Mouse (Mus musculus) hindlimb bud, embryonic 11.5 days (tissue): ENCODE results near the gene Sag.

Experiments
- DNase-seq: peaks from one replicate; pipeline ENCODE4 v3.0.0-alpha.2; 2012; ENCODE audit warnings: low read depth, low spot score; ENCODE audit errors: extremely low spot score

Sag gene

GRCm38 (mm10) chr1:87853601-87854361 lies 50.3 kb downstream of the Sag start:
- DNase-seq, result no peak

DNA sequence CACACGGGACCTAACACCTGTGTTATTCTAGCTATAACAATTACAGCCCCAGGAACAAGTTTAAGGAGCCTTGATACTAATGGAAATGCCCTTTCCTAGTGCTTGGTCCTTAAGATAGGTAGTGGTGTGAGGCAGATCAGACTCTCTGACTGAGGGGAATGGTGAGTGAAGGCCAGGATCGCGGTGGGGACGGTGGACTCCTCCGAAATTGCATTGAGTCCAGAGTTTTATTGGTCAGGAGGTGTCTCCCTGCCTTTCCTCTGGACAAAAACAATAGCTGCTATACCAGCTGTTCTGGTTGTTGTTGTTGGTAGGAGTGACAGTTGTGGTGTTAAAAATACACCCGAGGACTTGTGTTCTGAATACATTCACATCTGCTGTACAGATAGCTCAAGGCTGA lies 50.9 kb downstream of the Sag start:
- DNase-seq, result no peak

DNA sequence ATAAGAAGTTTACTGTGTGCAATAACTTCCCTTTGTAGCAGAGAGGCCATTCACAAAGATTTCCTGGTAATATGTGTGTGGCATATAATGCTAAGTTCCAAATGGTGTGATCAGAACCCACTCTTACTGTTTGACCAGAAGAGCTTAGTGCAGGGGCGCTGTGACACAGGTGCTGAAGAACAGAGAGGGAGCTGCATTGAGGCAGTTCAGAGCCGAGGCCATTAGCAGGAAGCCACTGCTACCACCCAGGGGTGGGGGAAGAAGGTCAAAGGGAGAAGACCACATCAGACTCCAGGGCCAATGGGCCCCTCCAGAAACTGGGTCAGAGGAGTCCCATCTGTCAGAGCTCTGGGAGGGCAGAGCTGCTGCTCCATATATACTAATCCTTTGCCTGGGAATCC lies 51.4 kb downstream of the Sag start:
- no peak for DNase-seq

DNA sequence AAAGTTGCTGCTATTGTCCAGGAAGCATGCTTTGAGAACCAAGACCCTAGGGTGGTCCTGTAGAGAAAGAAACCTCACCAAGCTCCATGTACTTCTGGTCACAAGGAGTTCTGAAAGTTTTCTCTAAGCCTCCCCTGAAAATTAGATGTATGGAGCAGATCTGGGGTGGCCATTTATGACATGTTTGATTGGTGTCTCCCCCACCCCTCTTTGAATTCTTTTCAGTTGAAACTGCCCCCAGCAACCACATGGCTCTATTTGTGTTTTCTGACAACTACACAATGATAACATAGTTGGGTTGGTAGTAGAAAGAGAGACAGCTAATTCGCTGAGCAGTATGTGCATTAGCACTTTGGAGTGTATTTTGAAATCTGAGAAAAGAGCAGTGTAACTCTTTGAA lies 52.0 kb downstream of the Sag start:
- DNase-seq, result no peak

- no peak for DNase-seq
Measured at GRCm38 (mm10) chr1:87856823-87857222, 53.3 kb downstream of the Sag start.

DNA sequence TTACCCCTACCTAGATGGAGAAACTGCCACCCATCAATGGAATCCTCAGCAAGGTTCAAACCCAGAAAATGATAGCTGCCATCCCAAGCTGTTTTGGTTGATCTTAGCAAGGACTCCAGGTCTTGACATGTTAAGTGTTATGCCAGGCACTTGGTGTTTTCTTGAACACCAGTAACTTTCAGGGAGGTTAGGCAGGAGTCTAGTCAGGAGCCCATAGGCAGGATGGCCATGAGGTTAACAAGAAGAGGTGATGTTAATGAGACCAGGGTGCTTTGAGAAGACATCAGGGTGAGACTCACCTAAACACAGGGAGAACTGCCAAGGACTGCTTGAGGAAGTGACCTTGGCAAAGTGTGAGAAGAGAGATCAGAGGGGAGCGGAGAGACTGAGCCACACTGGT lies 54.6 kb downstream of the Sag start:
- no peak for DNase-seq

GRCm38 (mm10) chr1:87858529-87858928 lies 55.0 kb downstream of the Sag start:
- no peak for DNase-seq

GRCm38 (mm10) chr1:87863602-87864001 lies 60.1 kb downstream of the Sag start:
- no peak for DNase-seq

DNA sequence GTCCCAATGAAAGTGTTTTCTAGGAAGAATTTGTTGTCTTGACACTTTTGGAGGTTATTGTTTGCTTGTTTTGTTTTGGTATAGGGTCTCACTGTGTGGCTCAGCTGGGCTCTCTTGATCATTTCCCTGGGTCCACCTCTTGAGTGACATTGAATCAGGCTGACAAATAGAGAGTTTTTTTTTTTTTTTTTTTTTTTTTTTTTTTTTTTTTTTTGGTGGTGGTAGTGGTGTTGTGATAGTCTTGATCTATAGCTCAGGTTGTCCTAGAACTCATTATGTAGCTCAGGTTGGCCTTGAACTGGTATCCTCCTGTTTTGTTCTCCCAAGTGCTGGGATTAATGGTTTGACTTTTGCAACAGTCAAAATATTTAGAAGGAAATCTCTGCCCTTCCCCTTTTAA lies 61.4 kb downstream of the Sag start:
- no peak for DNase-seq

DNA sequence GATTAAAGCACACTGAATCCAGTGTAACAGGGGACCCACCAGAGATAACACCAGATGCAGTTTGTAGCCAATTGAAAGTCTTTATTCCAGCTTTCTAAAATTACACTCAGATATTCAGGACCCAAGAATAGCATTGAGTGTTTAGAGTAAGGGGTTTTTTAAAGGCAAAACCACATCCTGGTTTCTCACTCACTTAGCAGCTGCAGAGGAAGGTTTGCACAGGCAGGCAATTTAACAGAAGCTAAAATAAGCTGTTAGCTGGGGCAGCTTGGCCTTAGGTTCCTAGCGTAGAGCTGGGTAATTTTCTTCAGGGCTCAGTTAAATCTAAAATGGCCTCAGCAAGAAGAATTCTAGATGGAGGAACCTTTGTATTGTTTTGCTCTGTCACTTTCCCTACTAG lies 63.2 kb downstream of the Sag start:
- DNase-seq, result no peak

DNA sequence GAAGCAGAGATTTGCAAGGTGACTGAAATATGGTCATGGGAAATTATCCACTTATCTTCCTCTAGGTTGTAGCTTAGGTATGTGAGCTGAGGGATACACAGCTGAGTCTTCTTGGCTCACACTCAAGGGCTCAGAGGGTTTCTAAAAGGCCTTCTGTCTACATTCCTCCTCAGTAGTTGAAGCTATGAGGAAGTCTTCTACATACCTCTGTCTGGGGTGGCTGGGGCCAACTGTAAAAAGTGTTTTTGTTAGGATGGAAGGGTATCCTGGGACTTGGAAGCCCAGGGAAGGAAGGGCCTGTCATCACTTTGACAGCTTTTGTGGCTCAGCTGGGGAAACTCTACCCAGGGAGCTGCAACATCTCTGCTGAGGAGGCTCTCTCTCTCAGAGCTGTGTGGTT lies 68.1 kb downstream of the Sag start:
- DNase-seq, result no peak

- DNase-seq, result no peak
Measured at GRCm38 (mm10) chr1:87873081-87873480, 69.6 kb downstream of the Sag start.

DNA sequence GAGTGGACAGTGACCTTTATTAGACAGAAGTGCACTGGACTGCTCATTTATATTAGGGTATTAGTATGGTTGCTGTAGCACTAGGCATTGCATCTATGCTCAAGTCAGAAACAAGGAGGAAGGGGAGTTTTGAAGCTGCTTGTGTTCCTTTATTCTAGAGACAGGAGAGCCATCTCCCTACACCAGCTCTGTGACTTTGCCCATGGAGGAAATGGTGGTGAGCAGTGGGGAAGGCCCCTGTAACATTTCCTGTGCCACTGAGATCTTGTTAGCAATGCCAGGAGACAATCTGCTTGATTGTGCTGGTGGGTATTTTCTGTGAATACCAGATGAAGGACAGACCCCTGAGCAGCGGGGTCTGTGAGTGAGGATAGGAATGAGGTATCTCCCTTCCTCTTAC lies 72.6 kb downstream of the Sag start:
- DNase-seq, result no peak

- no peak for DNase-seq
Measured at GRCm38 (mm10) chr1:87877552-87878283, 74.2 kb downstream of the Sag start.

DNA sequence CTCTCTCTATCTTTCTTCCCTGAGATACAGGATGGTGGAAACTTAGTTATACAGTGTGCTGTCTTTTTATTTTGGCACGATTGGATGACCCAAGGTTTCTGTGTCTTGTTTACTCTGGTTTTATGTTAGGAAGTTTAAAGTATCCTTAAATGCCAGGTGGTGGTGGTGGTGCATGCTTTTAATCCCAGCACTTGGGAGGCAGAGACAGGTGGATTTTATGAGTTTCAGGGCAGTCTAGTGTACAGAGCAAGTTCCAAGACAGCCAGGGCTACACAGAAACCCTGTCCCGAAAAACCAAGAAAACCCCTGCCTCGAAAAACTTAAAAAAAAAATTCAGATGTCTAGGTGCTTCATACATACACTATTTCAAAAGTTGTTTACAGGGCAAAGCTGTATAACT lies 75.6 kb downstream of the Sag start:
- DNase-seq, result no peak

DNA sequence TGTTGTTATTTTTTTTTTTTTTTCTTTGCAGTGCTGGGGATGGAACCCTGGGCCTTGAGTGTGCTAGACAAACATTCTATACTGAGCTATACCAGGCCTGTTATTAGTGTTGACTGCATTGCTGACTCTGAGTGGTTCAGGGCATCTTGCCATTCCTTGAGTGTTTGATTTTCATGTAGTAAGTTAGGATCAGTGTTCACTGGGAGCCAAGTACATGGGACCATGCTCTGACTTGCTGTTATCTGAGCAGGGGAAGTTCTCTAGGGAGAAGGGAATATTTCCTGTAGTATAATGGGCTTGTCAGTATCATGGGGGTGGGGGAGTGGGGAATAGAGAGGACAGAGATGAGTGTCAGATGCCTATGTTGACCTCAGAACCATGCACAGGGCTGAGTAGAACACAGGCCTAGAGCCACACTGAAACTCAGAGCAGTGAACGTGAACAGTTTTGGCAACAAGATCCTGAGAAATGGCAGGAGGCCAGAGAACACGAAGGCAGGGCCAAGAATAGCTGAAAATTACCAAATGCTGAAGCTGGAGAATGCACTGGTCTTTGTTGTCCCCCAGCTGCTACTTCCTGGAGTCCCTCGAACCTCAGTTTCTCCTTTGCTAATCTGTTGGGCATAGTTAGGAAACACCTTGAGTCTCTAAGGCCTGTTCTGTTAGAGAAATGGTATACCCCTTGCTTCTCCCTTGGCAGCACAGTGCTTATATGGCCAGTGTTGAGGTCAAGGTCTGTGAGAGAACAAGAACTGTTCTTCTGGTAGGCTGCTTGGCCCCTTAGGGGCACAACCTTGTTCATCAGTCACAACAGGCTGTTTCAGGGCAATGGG lies 76.2 kb downstream of the Sag start:
- DNase-seq, result no peak

DNA sequence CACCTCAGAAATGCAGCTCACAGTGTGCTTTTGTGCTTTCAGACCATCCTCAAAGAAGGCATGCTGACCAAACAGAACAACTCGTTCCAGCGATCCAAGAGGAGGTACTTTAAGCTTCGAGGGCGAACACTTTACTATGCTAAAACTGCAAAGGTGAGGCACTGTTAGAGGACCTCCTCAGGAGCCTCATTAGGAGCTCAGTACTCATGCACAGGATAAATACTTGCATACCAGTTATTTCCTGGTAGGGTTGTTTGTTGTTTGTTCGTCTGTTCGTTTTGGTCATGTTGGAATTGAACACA lies 76.8 kb downstream of the Sag start:
- no peak for DNase-seq

GRCm38 (mm10) chr1:87880856-87881255 lies 77.4 kb downstream of the Sag start:
- no peak for DNase-seq

- no peak for DNase-seq
Measured at GRCm38 (mm10) chr1:87881726-87882125, 78.2 kb downstream of the Sag start.

DNA sequence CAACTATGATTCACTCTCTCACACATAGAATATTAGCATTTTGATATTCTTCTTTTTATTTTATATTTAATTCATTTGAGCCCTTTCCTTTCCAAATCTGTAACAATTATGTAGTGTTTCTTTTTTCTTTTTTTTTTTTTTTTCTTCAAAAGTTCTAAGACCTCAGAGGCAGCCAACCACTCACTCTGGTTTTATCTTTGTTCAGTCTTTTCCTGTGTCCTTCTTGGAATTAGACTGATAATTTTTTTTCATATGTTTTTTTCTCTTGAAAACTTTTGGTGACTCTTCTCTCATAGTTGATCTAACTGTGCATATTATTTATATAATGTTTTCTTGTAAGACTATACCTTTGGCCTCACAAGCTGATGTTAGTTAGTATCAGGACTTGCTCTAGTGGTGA lies 79.1 kb downstream of the Sag start:
- DNase-seq, result no peak

- DNase-seq, result no peak
Measured at GRCm38 (mm10) chr1:87890960-87891359, 87.5 kb downstream of the Sag start.

DNA sequence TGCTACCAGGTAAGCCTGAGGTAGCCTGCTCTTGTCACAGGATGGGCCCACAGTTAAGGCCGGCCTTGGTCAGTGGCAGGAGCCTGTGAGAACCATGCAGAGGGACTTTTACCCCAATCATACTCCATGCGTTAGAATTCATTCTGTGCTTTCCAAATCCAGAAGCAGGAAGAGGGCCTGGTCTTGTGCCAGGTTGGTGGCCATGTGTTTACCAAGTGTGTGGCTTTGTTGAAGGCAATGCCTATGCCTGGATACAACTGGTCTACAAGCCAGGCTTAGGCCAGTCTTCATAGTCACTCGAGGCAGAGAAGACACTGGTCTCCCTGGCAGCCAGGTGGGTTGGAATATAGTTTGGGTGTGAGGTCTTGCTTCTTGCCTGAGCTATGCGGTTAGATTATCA lies 88.2 kb downstream of the Sag start:
- DNase-seq, result no peak
